In the genomic region with DNA sequence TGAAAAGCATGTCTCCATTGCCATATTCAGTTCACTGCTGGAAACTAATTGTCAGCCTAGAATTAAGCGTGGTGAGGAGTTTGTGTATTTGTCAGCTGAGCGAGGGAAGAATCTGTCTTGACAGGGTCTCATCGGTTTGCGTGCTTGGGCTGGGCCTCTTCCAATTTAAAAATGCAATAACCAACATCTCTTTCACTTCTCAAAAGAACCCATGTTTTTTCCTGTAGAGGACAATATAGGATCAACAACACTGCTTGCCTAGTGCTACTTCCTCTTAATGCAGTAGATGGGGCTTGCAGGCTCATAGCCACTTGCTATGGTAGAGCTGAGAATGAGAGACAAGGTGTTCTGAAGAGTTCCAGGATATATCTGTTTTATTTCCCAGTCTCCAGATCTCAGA, we compare ENCODE assay signal across 38 mouse cellular contexts. TPM values are rescaled to one million over a fixed set of nuclear protein-coding genes. Genes with fewer than 3 reads are reported as not detected.
DNase-seq lines count a peak whose midpoint lies in the region; ATAC-seq and TF ChIP-seq lines count a peak whose summit lies in the region.
"Had no signal": no experiment of that assay in that cellular context is flagged by ENCODE, and none has a peak within 500 bp of the region (broad histone marks: within the 10 kb centered on the region; RNA-seq: fewer than 3 reads in every experiment).

No protein-coding gene starts in this region.

- 38% methylated on average over 4 of the region's 4 CpGs for WGBS in spleen, adult 2 months

- no peak for TF ChIP-seq CTCF in spleen, adult 2 months (IDR thresholded peaks at IDR 0.05; ENCODE audit: extremely low read depth, insufficient read depth, insufficient read length, insufficient replicate concordance)

- no peak overlapping the region for H3K4me3 ChIP-seq in spleen, adult 2 months (ENCODE audit: extremely low read depth, insufficient read depth, insufficient read length)
- no peak overlapping the region for H3K4me3 ChIP-seq in brown adipose tissue, adult 24 weeks (ENCODE audit: insufficient read depth, low read depth, low read length)
- H3K4me3 ChIP-seq: erythroblast, embryonic 14.5 days; gastrocnemius, adult 2 months; liver, embryonic 15.5 days; midbrain, embryonic 12.5 days; stomach, embryonic 15.5 days had no signal

- H3K27ac ChIP-seq in spleen, adult 2 months (ENCODE audit: insufficient read depth, low read length) = peak overlapping the region; percentile 96
- H3K27ac ChIP-seq in brown adipose tissue, adult 24 weeks (replicated peaks; ENCODE audit: low read depth, low read length) = peak overlapping the region; percentile 51; the same call in 1 of the 2 replicates
- H3K27ac ChIP-seq: gastrocnemius, adult 2 months; liver, embryonic 15.5 days; midbrain, embryonic 12.5 days; stomach, embryonic 15.5 days had no signal

- H3K4me1 ChIP-seq in spleen, adult 2 months (ENCODE audit: control insufficient read depth, insufficient read depth, insufficient read length) = peaks cover 14% of the 10 kb centered on the region; the same call in 1 of the 2 replicates
- H3K4me1 ChIP-seq in brown adipose tissue, adult 24 weeks (ENCODE audit: control insufficient read depth, insufficient read depth, insufficient read length, low read length) = no peaks in the 10 kb centered on the region
- H3K4me1 ChIP-seq: liver, embryonic 15.5 days; midbrain, embryonic 12.5 days; stomach, embryonic 15.5 days had no signal

- TF ChIP-seq POLR2A in spleen, adult 2 months (IDR thresholded peaks at IDR 0.05; ENCODE audit: low read depth, low read length) = no peak; the same call in 1 of the 2 replicates

- H3K27me3 ChIP-seq in spleen, adult 2 months (ENCODE audit: control insufficient read depth, insufficient read depth, low read length) = no peaks in the 10 kb centered on the region
- H3K27me3 ChIP-seq in splenic B cell, adult 2 months (ENCODE audit: control insufficient read depth, insufficient read depth, low read length, poor library complexity, severe bottlenecking) = no peaks in the 10 kb centered on the region; the same call in 1 of the 2 replicates
- H3K27me3 ChIP-seq: liver, embryonic 15.5 days; midbrain, embryonic 12.5 days; stomach, embryonic 15.5 days had no signal

- peaks cover 20% of the 10 kb centered on the region for H3K36me3 ChIP-seq in spleen, adult 2 months (ENCODE audit: control insufficient read depth, insufficient read depth, low read length)
- H3K36me3 ChIP-seq in splenic B cell, adult 2 months (ENCODE audit: control insufficient read depth, insufficient read depth, low read length, poor library complexity, severe bottlenecking) = peaks cover 20% of the 10 kb centered on the region; the same call in 1 of the 2 replicates
- H3K36me3 ChIP-seq: liver, embryonic 15.5 days; stomach, embryonic 15.5 days had no signal

- peak in 1 of 2 experiments; percentile 24 for DNase-seq in spleen, adult 2 months (ENCODE audit: low read depth in 1 of 2, low spot score in 2 of 2)
- DNase-seq in spleen, postnatal 14 days (ENCODE audit: low spot score in 2 of 2) = no peak
- peak; percentile 61 for DNase-seq in splenic B cell, adult 2 months (ENCODE audit: low read depth, low spot score)
- no peak for DNase-seq in testis, postnatal 10 days (ENCODE audit: low spot score)
- no peak for DNase-seq in urinary bladder, adult 2 months (ENCODE audit: low spot score)
- DNase-seq: adrenal gland, postnatal 25 days; cerebellum, adult 9-10 months; gastrocnemius, adult 2 months; gastrocnemius, postnatal 36 days; heart, postnatal 14 days; kidney, adult 18-20 months; kidney, postnatal 36 days; lung, embryonic 14.5 days; retina, postnatal 1 day; right cerebral cortex, postnatal 14 days; thymus, adult 18-20 months; thymus, postnatal 25 days had no signal

- peak; percentile 90 for ATAC-seq in megakaryocyte, adult 5-6 weeks (ENCODE audit: poor library complexity, severe bottlenecking)
- ATAC-seq: forebrain, embryonic 16.5 days; hindbrain, embryonic 16.5 days had no signal

RNA-seq across cellular contexts. Expression of gene Opn3, which starts 32.7 kb away (rescaled TPM):
- 1.4 and 2.8 TPM in 2 replicates for polyA plus RNA-seq in spleen, adult 2 months (2012; rRNA removed)
- polyA plus RNA-seq in brown adipose tissue, adult 24 weeks (2012; ENCODE audit: insufficient read depth, insufficient read length, missing spikeins) = 1.7 and 1.8 TPM in 2 replicates
- 1.5 and 1.9 TPM in 2 replicates for total RNA-seq in megakaryocyte, adult 5-6 weeks (2015)
- total RNA-seq in megakaryocyte, adult 5-6 weeks (2017) = 0.37 and 1.7 TPM in 2 replicates
- 1.1 and 1.4 TPM in 2 replicates for polyA plus RNA-seq in urinary bladder, adult 2 months (2012; rRNA removed)
- polyA plus RNA-seq: erythroblast, embryonic 14.5 days had no signal

RNA-seq across cellular contexts. Expression of gene Chml, which starts 32.8 kb away (rescaled TPM):
- polyA plus RNA-seq in spleen, adult 2 months (2012; rRNA removed) = 4.6 and 16.3 TPM in 2 replicates
- polyA plus RNA-seq in brown adipose tissue, adult 24 weeks (2012; ENCODE audit: insufficient read depth, insufficient read length, missing spikeins) = 2.4 and 2.9 TPM in 2 replicates
- 14.2 and 17.0 TPM in 2 replicates for total RNA-seq in megakaryocyte, adult 5-6 weeks (2015)
- total RNA-seq in megakaryocyte, adult 5-6 weeks (2017) = 28.4 and 38.1 TPM in 2 replicates
- 2.2 and 2.3 TPM in 2 replicates for polyA plus RNA-seq in urinary bladder, adult 2 months (2012; rRNA removed)

RNA-seq across cellular contexts. Expression of gene Fh1, which starts 34.5 kb away (rescaled TPM):
- polyA plus RNA-seq in spleen, adult 2 months (2012; rRNA removed) = 11.1 and 11.2 TPM in 2 replicates
- 1,161 and 1,563 TPM in 2 replicates for polyA plus RNA-seq in brown adipose tissue, adult 24 weeks (2012; ENCODE audit: insufficient read depth, insufficient read length, missing spikeins)
- 85.8 and 106 TPM in 2 replicates for total RNA-seq in megakaryocyte, adult 5-6 weeks (2015)
- 65.9 and 70.7 TPM in 2 replicates for total RNA-seq in megakaryocyte, adult 5-6 weeks (2017)
- 97.5 and 98.0 TPM in 2 replicates for polyA plus RNA-seq in urinary bladder, adult 2 months (2012; rRNA removed)

RNA-seq across cellular contexts. Expression of gene Wdr64, which starts 38.5 kb away (rescaled TPM):
- polyA plus RNA-seq in spleen, adult 2 months (2012; rRNA removed) = not detected in 2 replicates
- polyA plus RNA-seq in brown adipose tissue, adult 24 weeks (2012; ENCODE audit: insufficient read depth, insufficient read length, missing spikeins) = not detected in 2 replicates
- total RNA-seq in megakaryocyte, adult 5-6 weeks (2015) = not detected in 2 replicates
- total RNA-seq in megakaryocyte, adult 5-6 weeks (2017) = not detected in 2 replicates
- polyA plus RNA-seq in urinary bladder, adult 2 months (2012; rRNA removed) = not detected in 2 replicates
- total RNA-seq: adrenal gland, adult 18-20 months; adrenal gland, postnatal 25 days; gastrocnemius, adult 2 months; gastrocnemius, postnatal 36 days; heart, adult 8-10 months; heart, postnatal 14 days; layer of hippocampus, adult 8-10 months; layer of hippocampus, postnatal 25 days; liver, adult 2 months had no signal
- polyA plus RNA-seq: embryonic facial prominence, embryonic 14.5 days; erythroblast, embryonic 14.5 days; forebrain, embryonic 11.5 days; forebrain, embryonic 16.5 days; heart, embryonic 14.5 days; hindbrain, embryonic 16.5 days; intestine, embryonic 14.5 days; kidney, embryonic 16.5 days; limb, embryonic 11.5 days; liver, adult 2 months; liver, embryonic 15.5 days; lung, embryonic 14.5 days; midbrain, embryonic 12.5 days; neural tube, embryonic 14.5 days; stomach, embryonic 15.5 days had no signal

RNA-seq across cellular contexts. Expression of gene Kmo, which starts 39.7 kb away (rescaled TPM):
- 11.1 and 11.8 TPM in 2 replicates for polyA plus RNA-seq in spleen, adult 2 months (2012; rRNA removed)
- polyA plus RNA-seq in brown adipose tissue, adult 24 weeks (2012; ENCODE audit: insufficient read depth, insufficient read length, missing spikeins) = 2.0 TPM in 1 of 2 replicates, not detected in the other
- 15.3 and 15.9 TPM in 2 replicates for total RNA-seq in megakaryocyte, adult 5-6 weeks (2015)
- total RNA-seq in megakaryocyte, adult 5-6 weeks (2017) = 27.6 and 34.5 TPM in 2 replicates
- polyA plus RNA-seq in urinary bladder, adult 2 months (2012; rRNA removed) = 2.0 and 2.3 TPM in 2 replicates
- total RNA-seq: layer of hippocampus, postnatal 25 days; left cerebral cortex, postnatal 14 days had no signal
- polyA plus RNA-seq: erythroblast, embryonic 14.5 days; forebrain, embryonic 16.5 days; neural tube, embryonic 14.5 days had no signal

Comparison
In these comparisons a context has a peak if more than half of its experiments do, and no peak if none do; other contexts are left out.
1. RNA of gene Fh1, which starts 34.5 kb away (polyA plus RNA-seq): 1,161 to 1,563 TPM in brown adipose tissue, adult 24 weeks; 97.5 to 98.0 TPM in urinary bladder, adult 2 months and 11.1 to 11.2 TPM in spleen, adult 2 months; every median in the first group is over 10 times any median in the second.